Mouse (Mus musculus): ENCODE results near the gene Slc1a3. TPM values are rescaled to one million over a fixed set of nuclear protein-coding genes. Genes with fewer than 3 reads are reported as not detected.
A peak's percentile ranks its signal among the peaks of the same experiment; 100 is the strongest.

The Slc1a3 gene
- polyA plus RNA-seq (2016; fragmentation: Nextera tagmentation; extraction: Ambion mirVana): 24.2 and 25.7 TPM in 2 replicates

- Histone ChIP-seq H3K4me3 (peak within 1 kb of the TSS; percentile 78), H3K9me3 (no peaks in the 10 kb centered on the region), H3K27ac (replicated peaks) (peak within 1 kb of the TSS; percentile 86), H3K27me3 (replicated peaks; ENCODE audit: low read depth, poor library complexity, severe bottlenecking) (peaks cover 20% of the 10 kb centered on the region), H3K4me1 (peaks cover 30% of the 10 kb centered on the region), H3K36me3 (replicated peaks) (peaks cover 13% of the 10 kb centered on the region)
- peak; percentile 72 for DNase-seq (ENCODE audit: low spot score)
- WGBS: under 1% methylated on average over 34 of the region's 34 CpGs
Observed at GRCm38 (mm10) chr15:8710146-8711006, at the start of gene Slc1a3. Gene Slc1a3 (minus strand): TSS chr15:8710764.

GRCm38 (mm10) chr15:8759026-8759425, 48.5 kb upstream of the Slc1a3 start:
- WGBS: 67% methylated on average over 3 of the region's 3 CpGs
- Histone ChIP-seq H3K4me3 (no peak overlapping the region), H3K9me3 (no peaks in the 10 kb centered on the region), H3K27me3 (replicated peaks; ENCODE audit: low read depth, poor library complexity, severe bottlenecking) (no peaks in the 10 kb centered on the region), H3K4me1 (peaks cover 4% of the 10 kb centered on the region), H3K27ac (replicated peaks) (no peak overlapping the region), H3K36me3 (replicated peaks) (no peaks in the 10 kb centered on the region)
- DNase-seq (ENCODE audit: low spot score): no peak

- H3K9me3 ChIP-seq: no peaks in the 10 kb centered on the region
- no peaks in the 10 kb centered on the region for H3K27me3 ChIP-seq (replicated peaks; ENCODE audit: low read depth, poor library complexity, severe bottlenecking)
- WGBS: 86% methylated on average over 6 of the region's 6 CpGs
- DNase-seq (ENCODE audit: low spot score): no peak
- H3K4me3 ChIP-seq: no peak overlapping the region
- H3K4me1 ChIP-seq: no peaks in the 10 kb centered on the region
- no peak overlapping the region for H3K27ac ChIP-seq (replicated peaks)
- H3K36me3 ChIP-seq (replicated peaks): no peaks in the 10 kb centered on the region
Observed at GRCm38 (mm10) chr15:8756441-8756840, 45.9 kb upstream of the Slc1a3 start.

- DNase-seq (ENCODE audit: low spot score): no peak
- Histone ChIP-seq H3K27ac (replicated peaks) (no peak overlapping the region), H3K4me1 (no peaks in the 10 kb centered on the region), H3K9me3 (no peaks in the 10 kb centered on the region), H3K27me3 (replicated peaks; ENCODE audit: low read depth, poor library complexity, severe bottlenecking) (no peaks in the 10 kb centered on the region), H3K4me3 (no peak overlapping the region), H3K36me3 (replicated peaks) (no peaks in the 10 kb centered on the region)
- WGBS: 89% methylated on average over 4 of the region's 4 CpGs
Observed at GRCm38 (mm10) chr15:8749762-8750161, 39.2 kb upstream of the Slc1a3 start.

GRCm38 (mm10) chr15:8748771-8749170, 38.2 kb upstream of the Slc1a3 start:
- WGBS: 79% methylated on average over 1 of the region's 1 CpGs
- DNase-seq (ENCODE audit: low spot score): no peak

GRCm38 (mm10) chr15:8741593-8741992, 31.0 kb upstream of the Slc1a3 start:
- Histone ChIP-seq H3K9me3 (no peaks in the 10 kb centered on the region), H3K4me1 (peaks cover 9% of the 10 kb centered on the region; the same call in 1 of the 2 replicates), H3K4me3 (no peak overlapping the region), H3K27me3 (replicated peaks; ENCODE audit: low read depth, poor library complexity, severe bottlenecking) (no peaks in the 10 kb centered on the region), H3K36me3 (replicated peaks) (no peaks in the 10 kb centered on the region), H3K27ac (replicated peaks) (peak overlapping the region; percentile 48; the same call in 1 of the 2 replicates)
- 45% methylated on average over 6 of the region's 6 CpGs for WGBS
- DNase-seq (ENCODE audit: low spot score): no peak

More at GRCm38 (mm10) chr15:8748771-8749170, 38.2 kb upstream of the Slc1a3 start:
- Histone ChIP-seq H3K27me3 (replicated peaks; ENCODE audit: low read depth, poor library complexity, severe bottlenecking) (no peaks in the 10 kb centered on the region), H3K36me3 (replicated peaks) (no peaks in the 10 kb centered on the region), H3K9me3 (no peaks in the 10 kb centered on the region), H3K4me1 (no peaks in the 10 kb centered on the region), H3K4me3 (no peak overlapping the region), H3K27ac (replicated peaks) (no peak overlapping the region)

- no peaks in the 10 kb centered on the region for H3K9me3 ChIP-seq
- 93% methylated on average over 8 of the region's 8 CpGs for WGBS
Observed at GRCm38 (mm10) chr15:8740724-8741123, 30.2 kb upstream of the Slc1a3 start.

GRCm38 (mm10) chr15:8738156-8738555, 27.6 kb upstream of the Slc1a3 start:
- Histone ChIP-seq H3K36me3 (replicated peaks) (no peaks in the 10 kb centered on the region), H3K27me3 (replicated peaks; ENCODE audit: low read depth, poor library complexity, severe bottlenecking) (no peaks in the 10 kb centered on the region), H3K4me1 (peaks cover 19% of the 10 kb centered on the region), H3K9me3 (no peaks in the 10 kb centered on the region), H3K27ac (replicated peaks) (no peak overlapping the region), H3K4me3 (no peak overlapping the region)
- DNase-seq (ENCODE audit: low spot score): no peak
- WGBS: 89% methylated on average over 5 of the region's 5 CpGs

More at GRCm38 (mm10) chr15:8740724-8741123, 30.2 kb upstream of the Slc1a3 start:
- Histone ChIP-seq H3K36me3 (replicated peaks) (no peaks in the 10 kb centered on the region), H3K4me3 (no peak overlapping the region), H3K27ac (replicated peaks) (peak overlapping the region; percentile 48; the same call in 1 of the 2 replicates), H3K27me3 (replicated peaks; ENCODE audit: low read depth, poor library complexity, severe bottlenecking) (no peaks in the 10 kb centered on the region), H3K4me1 (peaks cover 9% of the 10 kb centered on the region; the same call in 1 of the 2 replicates)
- no peak for DNase-seq (ENCODE audit: low spot score)

- H3K27ac ChIP-seq (replicated peaks): 0 out of 2 replicates have a peak overlapping the region, but pooled peaks have one; percentile 52
- peaks cover 10% of the 10 kb centered on the region for H3K4me1 ChIP-seq
- WGBS: 82% methylated on average over 6 of the region's 6 CpGs
- no peaks in the 10 kb centered on the region for H3K27me3 ChIP-seq (replicated peaks; ENCODE audit: low read depth, poor library complexity, severe bottlenecking)
- DNase-seq (ENCODE audit: low spot score): no peak
- no peaks in the 10 kb centered on the region for H3K9me3 ChIP-seq
- no peak overlapping the region for H3K4me3 ChIP-seq
- H3K36me3 ChIP-seq (replicated peaks): no peaks in the 10 kb centered on the region
Observed at GRCm38 (mm10) chr15:8734363-8734739, 23.8 kb upstream of the Slc1a3 start.

GRCm38 (mm10) chr15:8733669-8734362, 23.3 kb upstream of the Slc1a3 start:
- Histone ChIP-seq H3K27me3 (replicated peaks; ENCODE audit: low read depth, poor library complexity, severe bottlenecking) (no peaks in the 10 kb centered on the region), H3K4me1 (peaks cover 10% of the 10 kb centered on the region), H3K27ac (replicated peaks) (peak overlapping the region; percentile 52; the same call in 1 of the 2 replicates), H3K9me3 (no peaks in the 10 kb centered on the region), H3K36me3 (replicated peaks) (no peaks in the 10 kb centered on the region), H3K4me3 (no peak overlapping the region)
- 19% methylated on average over 7 of the region's 7 CpGs for WGBS
- peak; percentile 26 for DNase-seq (ENCODE audit: low spot score)

- no peak overlapping the region for H3K4me3 ChIP-seq
- peaks cover 4% of the 10 kb centered on the region for H3K4me1 ChIP-seq
- no peak overlapping the region for H3K27ac ChIP-seq (replicated peaks)
- H3K36me3 ChIP-seq (replicated peaks): no peaks in the 10 kb centered on the region
- DNase-seq (ENCODE audit: low spot score): no peak
- H3K27me3 ChIP-seq (replicated peaks; ENCODE audit: low read depth, poor library complexity, severe bottlenecking): no peaks in the 10 kb centered on the region
- H3K9me3 ChIP-seq: no peaks in the 10 kb centered on the region
- 94% methylated on average over 7 of the region's 7 CpGs for WGBS
Observed at GRCm38 (mm10) chr15:8728861-8729260, 18.3 kb upstream of the Slc1a3 start.

GRCm38 (mm10) chr15:8722386-8723100, 12.0 kb upstream of the Slc1a3 start:
- Histone ChIP-seq H3K4me3 (no peak overlapping the region), H3K27ac (replicated peaks) (no peak overlapping the region)
- 90% methylated on average over 14 of the region's 14 CpGs for WGBS

More at GRCm38 (mm10) chr15:8722386-8723100, 12.0 kb upstream of the Slc1a3 start:
- no peaks in the 10 kb centered on the region for H3K9me3 ChIP-seq
- no peaks in the 10 kb centered on the region for H3K36me3 ChIP-seq (replicated peaks)
- no peaks in the 10 kb centered on the region for H3K4me1 ChIP-seq
- no peak for DNase-seq (ENCODE audit: low spot score)
- H3K27me3 ChIP-seq (replicated peaks; ENCODE audit: low read depth, poor library complexity, severe bottlenecking): no peaks in the 10 kb centered on the region

All from embryonic facial prominence, embryonic 10.5 days (tissue).